Mouse (Mus musculus): ENCODE data around the gene Sez6l.

The Sez6l gene

DNA sequence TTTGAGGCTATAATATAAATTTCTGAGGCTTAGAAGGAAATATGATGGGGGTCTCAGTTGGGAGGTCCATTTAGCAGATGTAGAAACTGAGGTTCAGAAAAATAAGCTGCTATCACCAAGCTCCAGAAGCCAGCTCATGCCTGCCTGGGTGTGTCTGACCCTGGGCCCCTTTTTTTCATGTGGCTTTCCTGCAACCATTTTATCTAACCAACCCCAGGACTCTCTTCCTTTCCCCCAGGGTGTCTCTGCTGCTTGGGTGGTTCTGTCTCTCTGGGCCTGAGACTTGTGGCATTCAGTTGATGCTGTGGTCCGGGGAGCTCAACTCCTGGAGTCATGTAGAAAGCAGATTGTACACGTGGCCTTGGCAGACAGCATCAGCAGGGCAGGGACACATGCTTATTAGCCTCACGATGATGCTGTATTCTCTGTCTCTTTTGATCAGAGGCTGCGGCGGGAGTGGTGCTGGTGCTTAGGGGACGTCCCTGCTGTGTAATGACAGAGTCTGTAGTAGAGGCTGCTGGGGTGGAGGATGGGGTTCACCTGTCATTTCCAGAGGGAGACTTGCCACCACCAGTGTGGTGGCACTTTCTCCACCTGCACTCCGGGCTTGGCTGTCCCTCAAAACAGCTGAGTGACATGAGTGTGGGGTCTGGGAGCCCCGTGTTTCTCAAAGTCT, 88.7 kb downstream of the Sez6l start:
- DNase-seq: no peak

- no peak for DNase-seq
These were observed 89.5 kb downstream of the Sez6l start for GRCm38 (mm10) chr5:112487504-112487903.

- no peak for DNase-seq
These were observed 90.6 kb downstream of the Sez6l start for GRCm38 (mm10) chr5:112486415-112486814.

GRCm38 (mm10) chr5:112484924-112485715, 91.9 kb downstream of the Sez6l start:
- DNase-seq: no peak

DNA sequence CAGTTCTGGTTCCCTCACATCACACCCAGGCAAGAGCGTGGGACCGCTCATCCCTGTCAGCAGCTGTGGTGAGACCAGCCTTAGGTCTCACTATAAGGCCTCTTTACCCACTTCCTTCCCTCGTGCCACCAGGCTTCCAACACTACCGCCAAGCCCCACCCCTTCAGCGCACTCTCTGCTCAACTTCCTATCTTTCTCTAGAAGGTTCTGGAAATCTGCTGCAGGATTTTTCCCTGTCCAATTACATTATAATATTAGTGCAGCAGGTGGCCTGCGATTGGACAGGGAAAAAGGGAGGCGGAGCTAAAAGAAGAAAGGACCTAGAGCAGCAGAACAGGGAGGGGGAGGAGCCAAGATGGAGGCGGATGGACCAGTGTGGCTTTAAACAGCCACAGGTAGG, 94.0 kb downstream of the Sez6l start:
- peak; percentile 15 for DNase-seq

GRCm38 (mm10) chr5:112482551-112482950, 94.4 kb downstream of the Sez6l start:
- DNase-seq: no peak

DNA sequence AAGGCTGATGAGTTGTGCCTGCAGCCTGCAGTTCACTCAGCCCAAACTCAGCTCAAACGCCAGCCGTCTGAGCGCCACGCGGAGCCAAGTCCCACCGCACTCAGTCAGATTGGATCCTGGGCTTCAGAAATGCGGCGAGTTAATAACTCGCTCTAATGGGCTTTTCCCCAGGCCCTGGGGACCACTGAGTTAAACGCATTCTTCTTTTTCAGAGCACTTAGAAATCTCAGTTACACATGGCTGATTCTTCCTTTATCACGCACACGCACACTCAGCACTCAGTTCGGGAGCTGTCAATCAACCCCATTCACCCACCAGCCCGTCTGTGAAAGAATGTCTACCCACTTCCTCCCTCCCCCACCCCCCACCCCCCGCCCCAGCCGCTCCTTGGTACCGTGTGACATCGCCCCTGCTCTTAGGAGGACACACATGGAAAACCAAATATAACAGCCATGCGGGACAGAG, 95.0 kb downstream of the Sez6l start:
- DNase-seq: no peak

DNA sequence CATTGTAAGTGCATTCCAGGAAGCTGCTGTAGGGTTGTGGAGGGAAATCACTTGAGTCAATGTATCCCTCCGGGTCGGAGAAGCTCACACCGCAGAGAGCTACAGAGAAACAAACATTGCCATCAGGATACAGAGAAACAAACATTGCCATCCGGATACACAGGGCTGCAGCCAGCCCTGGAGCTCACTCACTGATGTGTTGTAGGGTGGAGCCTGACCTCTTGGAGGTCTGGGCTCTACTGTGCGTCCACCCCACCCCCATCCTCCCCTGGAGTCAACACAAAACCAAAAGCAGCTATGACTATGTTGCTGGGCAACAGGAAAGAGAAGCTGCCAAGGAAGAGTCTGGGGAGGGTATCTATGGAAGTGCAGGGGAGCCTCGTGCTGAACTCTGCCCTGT, 103.5 kb downstream of the Sez6l start:
- DNase-seq: no peak

- peak; percentile 31 for DNase-seq
These were observed 106.8 kb downstream of the Sez6l start for GRCm38 (mm10) chr5:112470144-112470543.

- DNase-seq: no peak
These were observed 107.9 kb downstream of the Sez6l start for GRCm38 (mm10) chr5:112468986-112469581.

- no peak for DNase-seq
These were observed 110.7 kb downstream of the Sez6l start for GRCm38 (mm10) chr5:112466331-112466730.

GRCm38 (mm10) chr5:112459903-112460302, 117.1 kb downstream of the Sez6l start:
- no peak for DNase-seq

DNA sequence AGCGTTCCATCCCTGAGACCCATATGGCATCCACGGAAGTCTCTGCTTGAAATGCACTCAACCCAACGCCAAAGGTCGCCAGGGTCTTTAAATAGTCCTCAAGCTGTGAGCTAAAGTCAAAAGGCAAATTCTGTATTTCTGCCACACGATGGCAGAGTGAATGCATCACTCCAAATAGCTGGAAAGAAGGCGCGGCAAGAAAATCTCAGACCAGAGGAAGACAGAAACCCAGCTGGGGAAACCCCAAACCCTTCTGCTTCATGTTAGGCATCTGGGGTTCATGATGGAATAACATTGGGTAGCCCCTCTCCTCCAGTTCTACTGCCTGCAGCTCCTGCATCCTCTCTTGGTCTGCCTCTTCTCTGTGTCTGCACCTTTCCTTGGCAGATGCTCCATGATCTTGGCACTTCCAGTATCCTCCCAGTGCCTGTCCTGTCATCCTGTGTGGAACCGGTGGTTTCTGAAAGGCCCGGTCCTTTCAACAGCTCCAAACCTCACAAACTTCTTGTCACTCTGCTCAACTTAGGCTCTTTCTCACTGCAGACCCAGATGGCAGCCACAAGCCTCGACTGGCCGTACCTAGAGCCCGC, 121.9 kb downstream of the Sez6l start:
- DNase-seq: no peak

- DNase-seq: no peak
These were observed 123.9 kb downstream of the Sez6l start for GRCm38 (mm10) chr5:112453088-112453487.

DNA sequence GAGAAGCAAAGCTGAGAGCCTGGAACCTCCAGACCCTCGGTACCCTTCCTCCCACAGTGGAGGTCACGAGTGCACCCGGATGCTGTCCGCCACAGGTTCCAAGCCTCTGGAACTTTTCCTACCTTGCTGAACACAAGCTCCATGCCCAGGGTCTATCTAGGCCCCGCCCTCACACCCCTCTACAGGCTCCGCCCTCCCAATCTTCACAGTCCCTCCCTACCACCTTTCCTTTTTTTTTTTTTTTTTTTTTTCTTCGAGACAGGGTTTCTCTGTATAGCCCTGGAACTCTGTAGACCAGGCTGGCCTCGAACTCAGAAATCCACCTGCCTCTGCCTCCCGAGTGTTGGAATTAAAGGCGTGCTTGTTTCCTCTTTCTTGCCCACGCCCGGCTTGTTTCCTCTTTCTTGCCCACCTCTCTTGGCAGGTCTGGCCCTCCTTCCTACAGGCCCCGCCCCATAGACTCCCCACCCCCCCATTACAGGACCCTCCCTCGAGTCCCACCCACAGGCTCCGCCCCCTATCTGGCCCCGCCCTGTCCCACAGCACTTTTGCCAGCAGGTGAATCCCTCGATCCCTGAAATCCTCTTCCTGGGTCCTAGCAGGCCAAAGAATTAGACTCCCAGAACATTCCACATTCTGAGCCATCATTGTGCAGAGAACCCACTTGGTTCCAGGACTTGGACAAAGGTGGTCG, 128.1 kb downstream of the Sez6l start, which contains the start of gene Gm6588:
Gene Gm6588, plus strand, starts transcription at position 680 of the 694 bp plus-strand sequence.
- DNase-seq: no peak

GRCm38 (mm10) chr5:112438535-112438934, 138.4 kb downstream of the Sez6l start:
- no peak for DNase-seq

DNA sequence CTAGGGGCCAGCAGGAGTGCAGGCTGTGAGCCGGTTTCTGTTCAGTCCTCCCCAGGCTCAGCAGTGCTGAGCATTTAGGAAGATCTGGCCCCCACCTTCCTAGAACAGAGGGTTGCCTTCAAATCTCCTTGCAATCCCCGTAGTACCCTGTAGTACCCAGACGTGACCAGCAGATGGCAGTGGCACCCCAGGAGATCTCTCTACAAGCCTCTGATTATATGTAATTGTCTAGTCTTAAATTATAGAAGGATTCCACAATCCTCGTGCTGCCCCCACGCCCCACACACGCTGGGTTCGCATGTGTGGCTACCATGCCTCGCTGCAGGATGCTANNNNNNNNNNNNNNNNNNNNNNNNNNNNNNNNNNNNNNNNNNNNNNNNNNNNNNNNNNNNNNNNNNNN, 144.0 kb downstream of the Sez6l start:
- DNase-seq: peak; percentile 75

GRCm38 (mm10) chr5:112432033-112432432, 145.0 kb downstream of the Sez6l start:
- no peak for DNase-seq

DNA sequence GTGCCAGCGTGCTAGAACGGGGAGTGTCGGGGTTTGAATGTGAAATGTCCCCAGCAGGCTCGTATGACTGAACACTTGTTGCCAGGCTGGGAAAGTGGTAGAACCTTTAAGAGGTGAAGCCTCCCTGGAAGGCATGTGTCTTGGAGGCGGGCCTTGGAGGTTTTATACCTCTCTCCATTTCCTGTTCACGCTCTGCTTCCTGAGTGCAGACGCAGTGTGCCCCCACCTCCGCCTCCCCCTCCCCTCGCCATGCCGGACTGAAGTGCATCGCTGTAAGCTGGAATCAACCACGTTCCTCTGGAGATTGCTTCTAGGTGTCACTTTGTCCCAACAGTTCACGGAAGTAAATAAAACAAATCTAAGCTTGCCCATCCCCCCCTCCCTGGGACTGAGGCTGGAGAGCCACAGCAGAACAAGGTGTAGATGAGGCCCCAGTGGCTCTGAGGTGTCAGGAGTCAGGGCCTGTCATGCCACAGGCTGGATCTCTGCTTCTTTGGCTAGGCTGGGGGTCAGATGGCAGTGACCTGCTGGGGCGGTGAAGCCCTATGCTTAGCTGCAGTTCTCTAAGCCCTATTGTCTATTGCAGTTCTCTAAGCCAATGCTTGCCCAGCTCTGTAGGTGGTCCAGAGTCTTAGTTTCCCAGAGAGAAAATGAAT, 145.7 kb downstream of the Sez6l start:
- peak; percentile 51 for DNase-seq

DNA sequence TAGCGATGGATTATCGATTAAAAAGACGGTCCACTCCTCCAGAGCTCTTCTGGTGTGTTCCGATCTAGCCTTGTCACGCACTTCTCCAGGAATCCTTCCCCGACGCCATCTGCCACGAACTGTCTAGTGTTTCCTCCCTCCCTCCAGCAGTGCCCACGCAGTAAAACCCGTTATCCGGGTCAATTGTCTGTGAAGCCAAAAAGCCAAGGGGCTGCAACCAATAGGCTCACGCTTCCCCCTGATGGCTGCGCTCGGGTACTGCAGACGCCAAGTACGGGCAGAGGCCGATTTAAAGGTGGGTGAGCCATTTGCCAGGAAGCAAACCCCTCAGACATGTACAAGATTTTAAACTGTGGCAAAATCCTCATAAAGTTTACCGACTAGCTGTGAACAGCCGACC, 148.0 kb downstream of the Sez6l start:
- peak; percentile 70 for DNase-seq

- peak; percentile 72 for DNase-seq
These were observed 149.7 kb downstream of the Sez6l start for GRCm38 (mm10) chr5:112427283-112427682.

GRCm38 (mm10) chr5:112426635-112427034, 150.3 kb downstream of the Sez6l start:
- DNase-seq: no peak

Measured in thymus, postnatal 14 days (tissue).